Mouse (Mus musculus): ENCODE results near the gene Vkorc1l1. TPM values are rescaled to one million over a fixed set of nuclear protein-coding genes. Genes with fewer than 3 reads are reported as not detected.
"Not testable (repeated sequence)": the region's sequence is repeated elsewhere in the genome, so short reads cannot be mapped to it uniquely, and the experiment has no call there.

Vkorc1l1 gene
- polyA plus RNA-seq, 1 experiment from 2014 or later = 41.3 TPM

DNA sequence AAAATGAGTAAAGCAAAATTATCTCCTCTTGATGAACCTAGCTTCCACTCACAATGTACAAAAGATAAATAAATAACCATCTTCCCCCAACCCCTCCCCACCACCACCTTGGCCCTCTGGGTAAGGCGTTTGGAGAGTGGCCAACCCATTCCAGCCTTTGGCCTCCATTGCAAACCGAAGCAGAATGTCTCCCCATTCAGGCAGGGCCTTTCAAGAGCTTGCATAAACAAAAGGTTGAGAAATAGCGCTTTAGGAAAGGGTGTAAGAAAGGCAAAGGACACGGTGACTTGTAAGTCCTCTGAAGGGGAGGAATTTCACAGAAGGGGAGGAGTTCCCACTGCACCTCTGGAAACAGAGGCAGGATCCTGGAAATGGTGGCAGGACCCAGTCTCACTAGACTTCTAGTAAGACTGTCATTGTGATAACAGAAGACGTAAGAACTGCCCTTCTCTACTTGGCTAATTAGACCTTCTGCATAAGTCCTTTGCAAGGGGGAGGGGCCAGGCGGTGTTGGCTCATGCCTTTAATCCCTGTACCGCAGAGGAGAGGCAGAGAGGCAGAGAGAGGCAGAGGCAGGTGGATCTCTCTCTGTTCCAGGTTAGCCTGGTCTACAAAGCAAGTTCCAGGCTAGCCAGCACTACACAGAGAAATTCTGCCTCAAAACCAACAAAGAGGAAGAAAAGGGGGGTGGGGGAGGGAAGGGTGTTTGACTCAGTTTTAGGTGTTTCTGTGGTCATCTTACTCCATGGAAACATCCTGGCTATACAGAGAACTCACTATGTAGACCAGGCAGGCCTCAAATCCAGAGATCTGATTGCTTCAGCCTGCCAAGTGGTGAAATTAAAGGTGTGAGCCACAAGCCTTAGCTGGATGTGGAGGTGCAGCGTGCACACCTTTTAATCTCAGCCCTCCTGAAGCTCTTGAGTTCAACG is 11.6 kb upstream of the Vkorc1l1 start:
- ATAC-seq (replicated peaks; ENCODE audit: insufficient number of reproducible peaks, low FRiP score, low TSS enrichment, low read depth) (no peak), DNase-seq (ENCODE audit: low spot score) (no peak)
- WGBS = 55% methylated on average over 9 of the region's 9 CpGs
- Histone ChIP-seq H3K36me3 (replicated peaks; ENCODE audit: control insufficient read depth, insufficient read depth, low read depth, low read length) (no peaks in the 10 kb centered on the region), H3K4me3 (ENCODE audit: low read depth, low read length) (no peak overlapping the region), H3K27me3 (ENCODE audit: control insufficient read depth, insufficient read depth, low read length) (no peaks in the 10 kb centered on the region), H3K4me1 (ENCODE audit: control insufficient read depth, insufficient read depth, low read length) (no peaks in the 10 kb centered on the region), H3K4me2 (ENCODE audit: low read depth, low read length) (no peak overlapping the region), H3K27ac (replicated peaks; ENCODE audit: low read depth, low read length) (no peak overlapping the region), H3K9ac (replicated peaks; ENCODE audit: low read length) (no peak overlapping the region), H3K9me3 (replicated peaks; ENCODE audit: control insufficient read depth, low read length) (no peaks in the 10 kb centered on the region)

GRCm38 (mm10) chr5:129936941-129937340 is 4.8 kb upstream of the Vkorc1l1 start:
- no peak for ATAC-seq (replicated peaks; ENCODE audit: insufficient number of reproducible peaks, low FRiP score, low TSS enrichment, low read depth)
- no peak overlapping the region for H3K9ac ChIP-seq (replicated peaks; ENCODE audit: low read length)
- 45% methylated on average over 4 of the region's 4 CpGs for WGBS

DNA sequence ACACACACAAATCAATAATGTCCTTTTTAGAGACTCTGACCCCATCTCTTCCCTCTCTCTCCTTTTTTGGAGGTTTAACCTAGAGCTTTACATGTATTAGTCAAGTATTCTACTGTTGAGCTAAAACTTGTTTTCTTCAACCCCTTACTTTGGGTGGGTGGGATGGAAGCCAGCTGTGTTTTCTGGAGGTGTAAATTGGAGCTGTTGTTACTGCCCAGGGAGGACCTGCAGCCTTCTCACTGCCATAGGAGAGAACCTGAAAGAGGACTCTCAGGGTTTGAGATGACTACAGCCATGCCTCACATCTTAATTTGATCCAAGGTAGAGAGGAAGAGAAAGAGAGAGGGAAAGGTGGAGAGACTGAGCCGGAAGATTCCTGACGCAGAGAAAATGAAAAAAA is 1.5 kb upstream of the Vkorc1l1 start:
- Histone ChIP-seq H3K9me3 (replicated peaks; ENCODE audit: control insufficient read depth, low read length) (no peaks in the 10 kb centered on the region), H3K4me2 (ENCODE audit: low read depth, low read length) (no peak overlapping the region), H3K36me3 (replicated peaks; ENCODE audit: control insufficient read depth, insufficient read depth, low read depth, low read length) (no peaks in the 10 kb centered on the region), H3K27ac (replicated peaks; ENCODE audit: low read depth, low read length) (no peak overlapping the region), H3K9ac (replicated peaks; ENCODE audit: low read length) (no peak overlapping the region), H3K27me3 (ENCODE audit: control insufficient read depth, insufficient read depth, low read length) (no peaks in the 10 kb centered on the region), H3K4me3 (ENCODE audit: low read depth, low read length) (no peak overlapping the region), H3K4me1 (ENCODE audit: control insufficient read depth, insufficient read depth, low read length) (no peaks in the 10 kb centered on the region)
- DNase-seq (ENCODE audit: low spot score) (no peak), ATAC-seq (replicated peaks; ENCODE audit: insufficient number of reproducible peaks, low FRiP score, low TSS enrichment, low read depth) (no peak)
- WGBS = 54% methylated on average over 2 of the region's 2 CpGs

More at GRCm38 (mm10) chr5:129936941-129937340, 4.8 kb upstream of the Vkorc1l1 start:
- H3K4me1 ChIP-seq (ENCODE audit: control insufficient read depth, insufficient read depth, low read length) = no peaks in the 10 kb centered on the region
- H3K27me3 ChIP-seq (ENCODE audit: control insufficient read depth, insufficient read depth, low read length) = no peaks in the 10 kb centered on the region
- H3K4me2 ChIP-seq (ENCODE audit: low read depth, low read length) = no peak overlapping the region
- no peaks in the 10 kb centered on the region for H3K36me3 ChIP-seq (replicated peaks; ENCODE audit: control insufficient read depth, insufficient read depth, low read depth, low read length)
- DNase-seq (ENCODE audit: low spot score) = no peak
- no peak overlapping the region for H3K4me3 ChIP-seq (ENCODE audit: low read depth, low read length)
- H3K9me3 ChIP-seq (replicated peaks; ENCODE audit: control insufficient read depth, low read length) = no peaks in the 10 kb centered on the region
- no peak overlapping the region for H3K27ac ChIP-seq (replicated peaks; ENCODE audit: low read depth, low read length)

- Histone ChIP-seq H3K4me3 (ENCODE audit: low read depth, low read length) (peak overlapping the region; percentile 86), H3K9ac (replicated peaks; ENCODE audit: low read length) (no peak overlapping the region), H3K27me3 (ENCODE audit: control insufficient read depth, insufficient read depth, low read length) (no peaks in the 10 kb centered on the region), H3K9me3 (replicated peaks; ENCODE audit: control insufficient read depth, low read length) (no peaks in the 10 kb centered on the region), H3K36me3 (replicated peaks; ENCODE audit: control insufficient read depth, insufficient read depth, low read depth, low read length) (no peaks in the 10 kb centered on the region), H3K4me1 (ENCODE audit: control insufficient read depth, insufficient read depth, low read length) (no peaks in the 10 kb centered on the region), H3K27ac (replicated peaks; ENCODE audit: low read depth, low read length) (no peak overlapping the region), H3K4me2 (ENCODE audit: low read depth, low read length) (peak overlapping the region; percentile 32)
- no peak for ATAC-seq (replicated peaks; ENCODE audit: insufficient number of reproducible peaks, low FRiP score, low TSS enrichment, low read depth)
- 9% methylated on average over 9 of the region's 9 CpGs for WGBS
- DNase-seq (ENCODE audit: low spot score) = peak; percentile 3
Observed at GRCm38 (mm10) chr5:129940736-129941494, 855 bp upstream of the Vkorc1l1 start.

DNA sequence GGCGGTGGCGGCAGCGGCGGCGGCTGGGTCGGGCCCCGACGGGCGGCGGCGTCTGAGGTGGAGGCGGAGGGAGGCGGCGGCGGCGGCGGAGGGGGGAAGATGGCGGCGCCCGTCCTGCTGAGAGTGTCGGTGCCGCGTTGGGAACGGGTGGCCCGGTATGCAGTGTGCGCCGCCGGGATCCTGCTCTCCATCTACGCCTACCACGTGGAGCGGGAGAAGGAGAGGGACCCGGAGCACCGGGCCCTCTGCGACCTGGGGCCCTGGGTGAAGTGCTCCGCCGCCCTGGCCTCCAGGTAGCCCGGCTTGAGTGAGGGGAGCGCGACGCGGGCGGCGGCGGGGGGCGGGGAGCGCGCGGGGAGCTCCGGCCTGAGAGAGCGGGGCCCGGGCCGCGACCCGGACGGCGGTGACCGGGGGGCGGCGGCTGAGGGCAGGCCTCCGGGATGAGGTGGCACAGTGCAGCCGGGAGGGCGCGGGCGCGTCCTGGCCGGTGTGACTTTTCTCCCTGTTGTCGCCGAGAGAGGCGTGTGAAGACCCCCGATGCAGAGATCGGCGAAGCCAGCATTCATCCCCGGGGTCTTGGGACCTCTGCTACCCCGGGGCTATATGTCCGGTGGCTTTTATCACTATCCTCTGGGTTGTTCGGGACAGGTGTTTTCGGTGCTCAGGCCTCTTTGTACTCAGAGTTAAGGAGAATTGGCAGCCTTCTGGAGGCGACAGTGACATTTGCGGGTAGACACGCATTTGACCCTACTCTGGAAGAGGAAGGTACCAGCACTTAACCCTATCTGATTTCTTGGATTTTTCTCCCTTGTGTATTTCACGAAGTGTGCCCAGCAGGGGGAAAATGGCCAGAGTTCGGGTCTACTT is 536 bp downstream of the Vkorc1l1 start:
- Histone ChIP-seq H3K4me2 (ENCODE audit: low read depth, low read length) (peak overlapping the region; percentile 43), H3K4me3 (ENCODE audit: low read depth, low read length) (peak overlapping the region; percentile 86), H3K9ac (replicated peaks; ENCODE audit: low read length) (peak overlapping the region; percentile 81)
- WGBS = 0% methylated on average over 44 of the region's 82 CpGs
- DNase-seq (ENCODE audit: low spot score) (peak; percentile 29), ATAC-seq (replicated peaks; ENCODE audit: insufficient number of reproducible peaks, low FRiP score, low TSS enrichment, low read depth) (peak; percentile 58)
- H3K27ac ChIP-seq (replicated peaks; ENCODE audit: low read depth, low read length); H3K4me1 ChIP-seq (ENCODE audit: control insufficient read depth, insufficient read depth, low read length); H3K36me3 ChIP-seq (replicated peaks; ENCODE audit: control insufficient read depth, insufficient read depth, low read depth, low read length); H3K27me3 ChIP-seq (ENCODE audit: control insufficient read depth, insufficient read depth, low read length); H3K9me3 ChIP-seq (replicated peaks; ENCODE audit: control insufficient read depth, low read length): not testable (repeated sequence)

DNA sequence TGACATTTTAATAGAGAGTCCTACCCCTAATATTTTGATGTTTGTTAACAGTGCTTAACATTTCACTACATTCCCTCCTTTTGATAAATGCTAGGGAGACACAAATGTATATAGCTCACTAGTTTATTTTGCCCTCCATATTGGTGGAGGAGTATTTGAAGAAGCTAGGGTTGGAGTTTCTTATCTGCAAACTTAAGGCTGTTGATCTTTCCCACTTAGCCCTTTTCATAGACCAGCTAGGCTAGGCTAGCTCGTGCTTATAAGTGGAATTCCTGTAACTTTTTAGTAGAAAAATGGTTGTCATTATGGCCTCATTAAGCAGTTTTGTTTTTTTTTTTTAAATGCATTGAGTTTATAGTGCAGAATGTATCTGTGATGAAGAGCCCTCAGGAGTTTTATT is 1.6 kb downstream of the Vkorc1l1 start:
- H3K36me3 ChIP-seq (replicated peaks; ENCODE audit: control insufficient read depth, insufficient read depth, low read depth, low read length) = no peaks in the 10 kb centered on the region
- no peak overlapping the region for H3K4me3 ChIP-seq (ENCODE audit: low read depth, low read length)
- H3K4me1 ChIP-seq (ENCODE audit: control insufficient read depth, insufficient read depth, low read length) = no peaks in the 10 kb centered on the region
- DNase-seq (ENCODE audit: low spot score) (no peak), ATAC-seq (replicated peaks; ENCODE audit: insufficient number of reproducible peaks, low FRiP score, low TSS enrichment, low read depth) (no peak)
- 85% methylated on average over 1 of the region's 1 CpGs for WGBS
- H3K9ac ChIP-seq (replicated peaks; ENCODE audit: low read length) = no peak overlapping the region
- H3K4me2 ChIP-seq (ENCODE audit: low read depth, low read length) = no peak overlapping the region
- no peak overlapping the region for H3K27ac ChIP-seq (replicated peaks; ENCODE audit: low read depth, low read length)
- H3K9me3 ChIP-seq (replicated peaks; ENCODE audit: control insufficient read depth, low read length) = no peaks in the 10 kb centered on the region
- H3K27me3 ChIP-seq (ENCODE audit: control insufficient read depth, insufficient read depth, low read length) = no peaks in the 10 kb centered on the region

- Histone ChIP-seq H3K9ac (replicated peaks; ENCODE audit: low read length) (no peak overlapping the region), H3K9me3 (replicated peaks; ENCODE audit: control insufficient read depth, low read length) (no peaks in the 10 kb centered on the region), H3K4me2 (ENCODE audit: low read depth, low read length) (no peak overlapping the region), H3K4me1 (ENCODE audit: control insufficient read depth, insufficient read depth, low read length) (no peaks in the 10 kb centered on the region), H3K4me3 (ENCODE audit: low read depth, low read length) (no peak overlapping the region), H3K36me3 (replicated peaks; ENCODE audit: control insufficient read depth, insufficient read depth, low read depth, low read length) (no peaks in the 10 kb centered on the region), H3K27ac (replicated peaks; ENCODE audit: low read depth, low read length) (no peak overlapping the region), H3K27me3 (ENCODE audit: control insufficient read depth, insufficient read depth, low read length) (no peaks in the 10 kb centered on the region)
- WGBS = 92% methylated on average over 2 of the region's 2 CpGs
- DNase-seq (ENCODE audit: low spot score) (no peak), ATAC-seq (replicated peaks; ENCODE audit: insufficient number of reproducible peaks, low FRiP score, low TSS enrichment, low read depth) (no peak)
Observed at GRCm38 (mm10) chr5:129947528-129948033, 5.8 kb downstream of the Vkorc1l1 start.
